Mouse (Mus musculus) v-Abl transformed pro-B cells (cell line): Measurements from ENCODE around the gene Rnf43.

Experiments used
- in situ Hi-C, 2 experiments: fragments of 400-800 bp; cut with MboI; formaldehyde crosslinking; loops; one replicate each; pipeline ENCODE4 v1.15.1; 2025; ENCODE audit not compliant: unreplicated experiment in 2 of 2

Rnf43 gene

GRCm38 (mm10) chr11:87755360-87756017 is 93.0 kb downstream of the Rnf43 start:
- in situ Hi-C loops: loop anchor here in 1 of 2 experiments (10.0 kb wide), 3 partner anchors 331 to 1319 kb away; partner anchors contain the start of gene Gm525

DNA sequence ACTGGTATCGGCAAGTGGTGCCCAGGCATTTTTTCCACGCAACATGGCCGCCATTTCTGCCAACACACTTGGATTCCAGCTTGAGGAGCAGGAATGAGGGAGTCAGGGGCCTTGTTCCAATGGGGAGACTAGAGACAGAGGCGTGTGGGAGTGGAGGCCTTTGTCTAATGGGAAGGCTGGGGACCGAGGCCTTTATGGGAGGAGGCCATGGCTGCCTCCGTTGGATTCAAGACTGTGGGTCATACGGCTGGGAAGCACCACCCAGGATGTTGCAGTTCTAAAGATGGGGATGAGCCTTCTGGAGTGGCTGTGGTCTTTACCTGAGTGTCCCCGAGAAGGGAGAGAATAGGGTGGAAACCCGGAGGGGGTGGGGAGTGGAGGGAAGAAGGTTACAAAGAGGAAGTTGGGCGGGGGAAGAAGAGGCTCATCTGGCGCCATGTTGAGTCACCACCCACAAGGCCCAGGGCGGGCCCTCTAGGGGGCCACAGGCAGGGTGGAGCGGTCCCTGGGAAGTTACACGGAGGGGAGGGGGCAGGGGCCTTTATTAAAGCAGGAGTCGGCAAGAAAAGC is 93.8 kb downstream of the Rnf43 start:
- in situ Hi-C loops: loop anchor here in 1 of 2 experiments (10.0 kb wide), 3 partner anchors 332 to 1318 kb away; partner anchors contain the start of gene Gm525

- in situ Hi-C loops: loop anchor here in 1 of 2 experiments (10.0 kb wide), 3 partner anchors 332 to 1318 kb away; partner anchors contain the start of gene Gm525
Observed at GRCm38 (mm10) chr11:87757001-87757954, 94.8 kb downstream of the Rnf43 start.

DNA sequence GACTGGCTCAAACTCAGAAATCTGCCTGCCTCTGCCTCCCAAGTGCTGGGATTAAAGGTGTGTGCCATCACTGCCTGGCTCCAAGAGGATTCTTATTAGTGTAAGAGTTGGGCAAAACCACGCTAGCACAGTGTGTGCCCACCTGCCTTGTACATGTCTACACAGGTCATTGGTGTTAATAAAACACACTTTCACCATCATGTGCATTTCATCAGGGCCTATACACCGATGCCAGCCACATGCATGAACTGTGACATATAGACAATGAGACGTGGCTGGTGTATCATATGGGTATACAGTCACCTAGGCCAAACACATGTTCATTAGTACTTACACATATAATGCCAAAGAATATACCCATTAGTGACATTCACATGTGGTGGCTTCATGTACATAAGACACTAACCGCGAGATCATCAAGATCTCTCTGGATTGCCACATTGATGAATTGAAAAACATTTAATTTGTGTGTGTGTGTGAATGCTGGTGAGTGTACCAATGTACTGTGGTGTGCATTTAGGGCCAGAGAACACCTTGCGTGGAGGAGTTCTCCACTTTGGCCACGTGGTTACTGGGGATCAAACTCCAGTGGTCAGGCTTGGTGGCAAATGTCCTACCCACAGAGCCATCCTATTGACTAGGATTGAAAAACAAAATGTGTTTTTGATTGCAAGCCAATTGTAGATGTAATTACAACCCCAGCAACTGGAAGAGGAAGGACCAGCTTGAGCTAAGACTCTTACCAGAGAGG is 95.8 kb downstream of the Rnf43 start:
- in situ Hi-C loops: loop anchor here in 1 of 2 experiments (10.0 kb wide), 3 partner anchors 334 to 1316 kb away; partner anchors contain the start of gene Gm525

GRCm38 (mm10) chr11:87758957-87759608 is 96.6 kb downstream of the Rnf43 start:
- in situ Hi-C loops: loop anchor here in 1 of 2 experiments (10.0 kb wide), 3 partner anchors 334 to 1316 kb away; partner anchors contain the start of gene Gm525

- in situ Hi-C loops: loop anchor here (5.0 to 10.0 kb wide), 5 partner anchors 32 to 1315 kb away; partner anchors contain the start of gene Gm525 (in 1 of the 2)
Observed at GRCm38 (mm10) chr11:87759609-87760005, 97.1 kb downstream of the Rnf43 start.

GRCm38 (mm10) chr11:87760301-87761081 is 98.0 kb downstream of the Rnf43 start, which contains the start of gene Tspoap1:
TSS of gene Tspoap1 (plus strand) at chr11:87760541.
- in situ Hi-C loops: loop anchor here (5.0 to 10.0 kb wide), 2 partner anchors 33 to 546 kb away; no protein-coding TSS in a partner anchor

DNA sequence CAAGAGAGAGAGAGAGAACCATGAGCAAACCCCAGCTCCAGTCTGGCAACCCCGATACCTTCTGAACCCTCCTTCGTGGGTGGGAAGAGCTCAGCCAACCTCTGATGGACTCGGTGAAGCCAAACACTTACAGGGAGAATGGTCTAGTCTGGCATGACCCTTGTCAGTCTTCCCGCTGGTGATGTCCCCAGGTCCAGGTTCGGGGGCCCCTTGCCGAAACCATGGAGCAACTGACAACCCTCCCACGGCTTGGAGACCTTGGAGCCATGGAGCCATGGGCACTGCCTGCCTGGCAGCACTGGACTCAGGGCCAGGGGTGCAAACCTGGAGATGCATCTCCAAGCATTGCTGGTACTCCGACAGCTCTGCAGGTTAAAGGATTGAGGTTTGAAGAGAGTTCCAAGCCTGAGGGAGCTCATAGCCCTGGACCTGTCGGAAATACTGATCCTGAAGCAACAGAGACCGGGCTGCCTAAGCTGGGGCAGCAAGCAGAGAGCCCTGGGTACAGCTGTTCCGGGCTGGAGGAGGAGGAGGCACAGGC is 98.7 kb downstream of the Rnf43 start:
- in situ Hi-C loops: loop anchor here (5.0 to 10.0 kb wide), 2 partner anchors 34 to 546 kb away; no protein-coding TSS in a partner anchor

DNA sequence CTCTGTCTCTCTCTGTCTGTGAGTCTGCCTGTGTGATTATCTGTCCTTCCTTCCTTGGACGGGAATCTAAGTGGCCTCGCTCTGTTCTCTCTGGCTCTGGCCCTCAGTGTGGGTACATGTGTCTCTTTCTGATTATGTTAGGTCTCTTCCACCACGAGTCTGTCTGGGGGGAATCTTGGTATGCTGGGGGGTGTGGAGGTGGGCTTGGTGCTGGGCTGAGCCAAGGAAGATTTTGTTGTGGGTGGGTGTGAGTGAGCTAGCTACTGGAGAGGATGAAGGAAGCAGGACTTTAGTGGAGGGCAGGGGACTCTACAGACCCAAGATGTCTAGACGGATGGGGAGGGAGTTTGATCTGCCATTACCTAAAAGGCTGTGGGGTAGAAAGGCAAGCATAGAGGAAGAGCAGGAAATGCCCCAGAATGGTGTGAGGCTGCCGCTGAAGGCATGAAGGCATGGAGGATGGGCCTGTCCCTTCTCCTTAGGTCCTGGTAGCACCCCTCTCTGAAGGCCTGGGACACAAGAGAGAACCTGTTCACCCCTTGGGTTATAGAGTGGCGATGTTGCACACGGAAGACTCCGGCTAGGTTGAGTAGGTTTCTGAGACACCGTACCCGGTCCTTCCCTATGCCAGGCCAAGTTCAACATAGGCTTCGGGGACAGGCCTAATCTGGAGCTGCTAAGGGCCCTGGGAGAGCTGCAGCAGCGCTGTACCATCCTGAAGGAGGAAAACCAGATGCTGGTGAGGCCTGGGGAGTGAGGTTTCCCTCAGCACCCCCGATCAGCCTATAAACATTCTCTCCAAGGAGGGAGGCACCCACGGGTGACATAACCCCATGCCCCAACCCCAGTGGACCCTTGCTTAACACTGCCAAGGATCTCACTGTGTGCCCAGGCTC is 99.5 kb downstream of the Rnf43 start:
- in situ Hi-C loops: loop anchor here (5.0 to 10.0 kb wide), 2 partner anchors 35 to 547 kb away; no protein-coding TSS in a partner anchor

- in situ Hi-C loops: loop anchor here (5.0 to 10.0 kb wide), 2 partner anchors 36 to 548 kb away; no protein-coding TSS in a partner anchor
Observed at GRCm38 (mm10) chr11:87762702-87763385, 100.3 kb downstream of the Rnf43 start.

DNA sequence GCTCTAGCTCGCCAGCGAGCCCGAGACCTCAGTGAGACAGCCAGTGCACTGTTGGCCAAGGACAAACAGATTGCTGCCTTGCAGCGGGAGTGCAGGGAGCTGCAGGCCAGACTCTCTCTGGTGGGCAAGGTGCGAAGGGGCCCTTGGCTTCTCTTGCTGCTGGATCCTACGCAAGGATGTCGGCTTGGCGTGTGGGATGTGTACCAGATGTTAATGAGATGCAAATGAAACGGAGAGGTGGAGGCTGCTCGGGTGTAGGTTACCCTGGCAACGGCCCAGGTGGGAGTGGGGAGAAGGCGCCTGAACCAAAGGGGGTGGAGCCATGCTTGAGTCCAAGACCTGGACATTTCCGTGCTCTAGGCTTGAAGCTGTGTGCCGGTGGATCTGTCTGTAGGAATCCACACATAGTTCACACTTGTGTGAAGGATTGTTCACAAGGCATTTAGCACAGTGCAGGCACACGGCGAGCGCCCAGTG is 101.0 kb downstream of the Rnf43 start:
- in situ Hi-C loops: loop anchor here (5.0 to 10.0 kb wide), 2 partner anchors 36 to 549 kb away; no protein-coding TSS in a partner anchor

DNA sequence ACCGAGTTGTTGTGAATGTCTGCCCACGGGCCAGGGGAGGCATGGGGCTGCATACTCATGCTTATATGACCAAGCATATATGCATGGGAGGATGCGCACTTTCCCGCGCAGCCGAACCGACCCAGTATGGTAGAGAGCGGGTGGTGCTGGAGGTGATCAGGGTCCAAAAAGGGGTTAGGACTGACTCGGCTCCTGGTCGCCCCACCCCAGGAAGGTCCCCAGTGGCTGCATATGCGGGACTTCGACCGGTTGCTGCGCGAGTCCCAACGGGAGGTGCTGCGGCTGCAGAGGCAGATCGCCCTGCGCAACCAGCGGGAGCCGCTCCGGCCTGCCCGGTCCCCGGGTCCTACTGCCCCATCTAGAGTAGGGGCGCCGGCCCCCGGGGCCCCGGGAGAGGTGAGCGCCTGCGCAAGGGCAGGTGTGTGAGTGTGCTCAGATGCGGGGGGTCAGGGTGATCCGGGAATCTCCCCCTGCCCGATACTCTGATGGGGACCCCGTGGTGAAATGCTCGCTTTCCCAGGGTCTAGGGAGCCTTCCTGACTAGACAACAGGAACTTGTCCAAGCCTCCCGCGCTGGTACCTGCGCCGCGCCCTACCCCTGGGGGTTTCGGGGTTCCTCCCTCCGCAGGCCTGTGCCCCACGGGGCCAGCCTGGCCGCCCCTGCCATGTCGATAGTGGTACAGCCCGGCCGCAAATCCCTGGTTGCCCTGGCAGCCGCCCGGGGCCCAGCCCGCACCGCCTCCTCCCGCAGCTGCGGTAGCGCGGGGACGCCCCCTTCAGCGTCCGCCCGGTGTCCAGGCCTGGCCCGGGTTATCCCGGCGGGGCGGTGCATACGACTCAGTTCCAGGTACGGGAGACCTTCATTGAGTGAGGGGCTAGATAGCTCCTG is 101.7 kb downstream of the Rnf43 start:
- in situ Hi-C loops: loop anchor here (5.0 to 10.0 kb wide), 2 partner anchors 37 to 549 kb away; no protein-coding TSS in a partner anchor

GRCm38 (mm10) chr11:87768745-87769144 is 106.2 kb downstream of the Rnf43 start:
- in situ Hi-C loops: loop anchor here in 1 of 2 experiments (5.0 to 10.0 kb wide), 3 partner anchors 41 to 554 kb away; partner anchors contain the start of gene Rnf43

DNA sequence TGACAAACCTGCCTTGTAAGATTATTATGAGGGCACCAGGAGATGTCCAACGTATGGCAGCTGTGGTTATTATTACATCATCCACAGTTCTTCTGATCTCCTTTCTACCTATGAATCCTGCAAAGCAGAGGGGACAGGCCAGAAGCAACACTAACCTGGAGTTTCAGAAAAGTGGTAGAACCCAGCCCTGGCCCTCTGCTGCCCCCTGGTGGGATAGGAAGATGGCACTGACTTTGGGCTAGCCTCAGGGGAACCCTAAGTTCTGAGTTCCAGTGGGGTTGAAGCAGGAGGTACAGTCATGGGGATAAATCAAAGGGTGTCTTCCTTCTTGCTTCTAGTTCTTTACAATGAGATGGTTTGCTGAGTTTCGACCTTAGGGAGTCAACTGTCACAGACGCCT is 108.5 kb downstream of the Rnf43 start:
- in situ Hi-C loops: loop anchor here in 1 of 2 experiments (5.0 kb wide), 1 partner anchor 109 kb away; the partner anchor contains the start of gene Rnf43

GRCm38 (mm10) chr11:87772354-87772753 is 109.8 kb downstream of the Rnf43 start:
- in situ Hi-C loops: loop anchor here in 1 of 2 experiments (5.0 kb wide), 1 partner anchor 110 kb away; the partner anchor contains the start of gene Rnf43
